Mouse (Mus musculus) embryo, embryonic 9.5 days (tissue): ENCODE measurements around the gene Shisa3.

Experiments
- DNase-seq: peaks from one replicate; pipeline ENCODE4 v3.0.0-alpha.2; 2017; ENCODE audit errors: extremely low spot score

Gene Shisa3

GRCm38 (mm10) chr5:67633138-67633782 is 25.6 kb downstream of the Shisa3 start:
- peak; percentile 29 for DNase-seq

GRCm38 (mm10) chr5:67633831-67634268 is 26.2 kb downstream of the Shisa3 start:
- peak; percentile 62 for DNase-seq

GRCm38 (mm10) chr5:67634339-67634738 is 26.7 kb downstream of the Shisa3 start:
- no peak for DNase-seq

DNA sequence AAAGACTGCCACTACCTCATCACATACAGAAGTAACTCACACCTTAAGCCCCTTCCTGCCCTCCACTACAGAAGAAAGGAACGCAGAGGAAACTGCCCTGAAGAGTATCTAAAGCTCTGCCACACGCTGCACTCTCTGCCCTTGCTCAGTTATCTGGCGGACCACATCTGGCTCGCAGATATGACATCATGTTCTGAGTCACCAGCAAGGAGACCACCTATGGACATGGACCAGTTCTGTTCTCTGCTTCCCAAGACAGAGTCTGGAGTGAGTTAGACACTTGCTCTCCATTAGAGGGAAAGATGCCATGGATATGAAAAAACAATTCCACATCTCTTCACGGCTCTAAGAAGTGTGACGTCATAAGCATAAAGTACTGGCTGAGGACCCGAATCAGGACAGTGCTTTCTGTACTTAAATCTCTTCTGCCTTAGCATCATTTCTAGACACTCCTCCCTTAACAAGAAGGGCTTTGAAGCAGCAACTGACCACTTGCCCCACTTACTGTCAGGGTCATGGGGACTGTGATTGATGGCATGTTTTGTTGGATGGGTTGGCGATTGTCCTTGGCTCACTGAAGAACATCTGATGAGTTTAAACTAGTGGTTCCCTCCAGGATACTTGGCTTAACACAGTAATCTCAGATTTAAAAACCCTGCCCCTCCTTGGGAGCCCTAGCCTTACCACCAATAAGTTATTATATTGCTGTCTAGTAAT is 33.1 kb downstream of the Shisa3 start:
- no peak for DNase-seq

DNA sequence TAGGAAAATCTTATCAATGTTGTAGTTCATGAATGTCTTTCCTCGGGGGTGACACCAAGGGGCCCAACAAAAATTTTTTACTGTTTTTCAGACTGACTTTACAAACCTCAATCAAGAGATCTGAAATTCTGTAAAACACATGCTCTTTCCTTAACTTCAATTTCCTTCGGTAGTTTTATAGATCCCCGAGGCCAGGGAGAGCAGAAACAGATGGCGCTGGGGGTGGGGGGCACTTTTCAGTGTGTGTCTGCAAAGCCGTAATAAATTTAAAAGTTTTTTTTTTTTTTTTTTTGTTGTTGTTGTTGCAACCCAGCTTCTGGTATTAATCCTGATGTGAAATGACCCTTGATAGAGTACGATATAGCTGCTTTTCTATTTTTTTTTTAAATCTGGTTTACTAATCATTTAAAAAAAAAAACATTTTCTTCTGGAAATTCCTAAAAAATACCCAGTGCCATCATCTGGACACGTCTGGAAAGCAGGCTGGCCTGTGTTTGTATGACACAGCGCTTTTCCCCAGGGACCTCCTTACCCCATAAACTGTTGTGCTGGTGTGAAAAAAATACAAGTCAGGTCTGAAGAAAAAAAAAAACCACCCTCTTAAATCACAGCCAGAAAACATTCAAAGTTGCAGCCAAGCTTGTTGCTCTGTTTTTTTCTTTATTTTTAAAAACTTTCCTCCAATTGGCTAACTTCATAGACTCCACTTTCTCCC is 33.9 kb downstream of the Shisa3 start:
- DNase-seq: no peak

- no peak for DNase-seq
These were observed 36.0 kb downstream of the Shisa3 start for GRCm38 (mm10) chr5:67643537-67644255.

- no peak for DNase-seq
These were observed 39.3 kb downstream of the Shisa3 start for GRCm38 (mm10) chr5:67646756-67647529.

DNA sequence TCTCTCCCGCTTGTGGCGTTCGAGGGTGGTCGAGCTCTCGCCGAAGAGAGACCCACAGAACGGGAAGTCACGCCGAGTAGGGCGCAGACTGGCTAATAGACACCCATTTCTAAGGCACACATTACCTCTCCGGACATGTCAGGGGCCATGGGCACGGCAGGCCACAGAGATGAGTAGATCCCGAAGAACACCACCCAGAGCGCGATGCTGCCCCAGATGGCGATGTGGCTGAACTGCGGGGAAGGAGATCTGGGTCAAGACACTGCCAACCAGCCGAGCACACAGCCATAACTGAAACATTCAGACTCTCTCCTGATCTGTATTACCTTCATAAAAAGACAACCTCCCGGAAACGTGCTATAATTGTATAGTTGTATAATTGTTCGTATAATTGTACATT is 39.9 kb downstream of the Shisa3 start:
- no peak for DNase-seq

DNA sequence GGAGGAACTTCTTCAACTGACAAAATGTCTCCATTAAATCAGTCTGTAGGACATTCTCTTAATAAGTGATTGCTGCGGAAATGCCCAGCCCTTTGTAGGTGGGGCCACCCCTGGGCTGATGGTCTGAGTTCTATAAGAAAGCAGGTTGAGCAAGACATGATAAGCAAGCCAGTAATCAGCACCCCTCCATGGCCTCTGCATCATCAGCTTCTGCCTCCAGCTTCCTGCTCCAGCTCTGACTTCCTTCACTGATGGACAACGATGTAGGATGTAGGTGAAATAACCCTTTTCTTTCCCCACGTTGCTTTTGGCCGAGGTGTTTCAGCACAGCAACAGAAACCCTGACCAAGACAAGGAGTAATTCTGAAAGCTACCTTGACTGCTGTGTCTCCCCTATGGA is 41.5 kb downstream of the Shisa3 start:
- DNase-seq: no peak

DNA sequence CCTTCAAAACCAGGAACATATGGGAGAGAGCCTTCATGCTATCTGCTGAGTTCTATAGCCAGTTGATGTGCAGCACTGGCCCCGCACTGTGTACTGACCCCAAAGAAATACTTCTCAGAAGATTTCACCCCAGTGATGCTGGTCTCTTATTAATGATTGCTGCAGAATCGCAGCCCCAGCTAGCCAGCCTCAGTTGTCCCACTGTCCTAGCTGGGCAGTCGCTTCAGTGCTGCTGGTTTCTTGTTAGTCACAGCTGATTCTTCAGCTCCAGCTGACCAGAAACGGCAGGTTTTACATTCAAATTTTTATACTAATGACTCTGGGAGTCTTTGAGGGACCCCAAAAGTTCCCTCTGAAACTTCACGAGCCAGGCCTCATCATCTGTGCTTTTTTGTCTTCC is 42.3 kb downstream of the Shisa3 start:
- DNase-seq: no peak

- DNase-seq: no peak
These were observed 44.8 kb downstream of the Shisa3 start for GRCm38 (mm10) chr5:67652468-67652867.

- no peak for DNase-seq
These were observed 45.9 kb downstream of the Shisa3 start for GRCm38 (mm10) chr5:67653543-67653942.

GRCm38 (mm10) chr5:67654572-67654971 is 46.9 kb downstream of the Shisa3 start:
- no peak for DNase-seq

DNA sequence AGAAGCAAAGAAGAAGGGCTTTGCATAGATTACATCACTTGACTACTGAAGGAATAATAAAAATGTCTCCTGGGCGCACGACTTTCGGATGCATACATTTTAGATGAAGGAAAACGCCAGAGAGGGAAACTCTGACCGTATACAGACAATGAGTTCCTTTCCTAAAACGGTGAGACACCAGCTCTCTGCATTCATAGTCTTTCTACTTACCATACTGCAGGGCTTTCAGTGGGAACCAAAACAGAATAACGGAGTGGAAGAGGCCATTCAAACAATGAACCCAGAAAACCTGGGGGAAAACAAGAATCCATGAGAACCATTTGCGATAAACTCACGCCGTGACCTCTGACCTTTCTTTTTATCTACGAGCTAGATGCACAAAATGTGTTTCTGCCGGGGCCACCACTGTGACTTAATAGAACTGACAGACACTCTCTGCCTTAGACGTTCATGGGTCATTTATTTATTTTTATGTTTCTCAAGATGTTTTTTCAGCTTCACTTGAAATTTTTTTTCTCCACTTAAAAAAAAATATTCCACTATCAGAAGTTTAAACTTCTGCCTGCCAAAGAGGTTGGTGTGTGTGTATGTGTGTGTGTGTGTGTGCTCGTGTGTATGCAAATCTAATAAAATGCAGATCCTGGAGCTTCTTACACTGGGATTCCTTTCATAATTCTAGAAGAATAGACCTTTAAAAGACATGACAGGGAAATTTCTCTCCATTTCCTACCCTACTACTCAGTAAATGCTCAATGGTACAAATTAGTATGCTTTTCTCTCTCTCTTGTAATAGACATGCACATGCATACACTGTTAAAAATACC is 48.2 kb downstream of the Shisa3 start:
- DNase-seq: peak; percentile 42

DNA sequence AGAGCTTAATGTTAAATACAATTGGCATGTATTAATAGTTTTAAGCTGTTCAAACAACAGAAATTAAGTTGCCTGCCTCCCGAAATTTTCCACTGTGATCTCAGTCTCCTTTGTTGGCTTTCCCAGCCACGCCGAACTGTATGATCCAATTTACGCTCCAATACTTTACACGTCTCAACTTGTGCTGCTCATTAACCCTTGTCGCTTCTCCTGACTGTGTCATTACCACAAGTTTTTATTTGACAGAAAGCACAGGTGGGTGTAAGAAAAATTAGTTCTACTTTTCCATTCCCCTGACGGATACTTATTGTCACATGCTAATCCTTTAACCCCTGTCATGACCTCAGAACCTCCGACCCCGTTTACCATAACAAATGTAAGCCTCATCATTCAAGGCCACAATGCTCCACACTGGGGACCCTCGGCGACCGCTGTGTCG is 49.2 kb downstream of the Shisa3 start:
- DNase-seq: peak; percentile 76

GRCm38 (mm10) chr5:67659864-67660263 is 52.2 kb downstream of the Shisa3 start:
- DNase-seq: no peak

DNA sequence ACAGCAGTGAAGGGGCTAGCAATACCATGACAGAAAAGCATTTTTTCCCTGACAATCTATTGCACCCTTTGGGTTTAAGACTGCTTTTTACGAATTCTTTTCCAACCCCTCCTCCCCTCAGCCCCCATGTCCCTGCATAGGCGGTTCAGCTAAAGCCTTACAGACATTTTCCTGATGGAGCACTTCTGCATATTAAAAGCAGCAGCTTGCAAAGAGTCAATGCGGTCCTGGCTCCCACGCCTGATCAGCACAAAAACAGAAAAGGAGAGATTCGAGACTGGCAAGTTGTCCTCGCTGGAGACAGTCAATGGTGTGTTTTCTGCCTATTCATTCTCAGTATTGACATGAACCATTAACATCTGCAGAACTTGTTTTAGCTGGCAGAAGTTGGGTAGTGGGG is 55.0 kb downstream of the Shisa3 start:
- DNase-seq: no peak

DNA sequence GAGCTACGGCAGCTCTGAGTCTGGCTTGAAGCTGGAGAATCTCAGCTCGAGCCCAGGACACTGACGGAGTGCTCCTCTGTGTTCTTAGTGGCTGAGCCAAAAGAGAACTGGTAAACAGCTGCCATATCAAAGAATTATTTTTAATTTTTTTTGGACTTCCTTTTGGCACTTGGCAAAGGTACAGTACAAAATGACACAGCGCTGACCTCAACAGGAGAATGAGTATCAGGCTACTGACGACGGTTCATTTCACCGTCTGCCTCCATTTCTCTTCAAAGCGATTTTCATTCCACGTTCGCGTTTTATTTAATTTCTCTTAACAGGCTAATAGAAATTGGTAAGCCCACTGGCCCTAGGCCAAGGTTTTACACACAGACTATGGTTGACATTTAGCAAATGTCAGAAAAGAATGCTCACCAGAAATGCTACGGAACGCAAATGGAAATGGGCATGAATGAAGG is 61.8 kb downstream of the Shisa3 start:
- no peak for DNase-seq

DNA sequence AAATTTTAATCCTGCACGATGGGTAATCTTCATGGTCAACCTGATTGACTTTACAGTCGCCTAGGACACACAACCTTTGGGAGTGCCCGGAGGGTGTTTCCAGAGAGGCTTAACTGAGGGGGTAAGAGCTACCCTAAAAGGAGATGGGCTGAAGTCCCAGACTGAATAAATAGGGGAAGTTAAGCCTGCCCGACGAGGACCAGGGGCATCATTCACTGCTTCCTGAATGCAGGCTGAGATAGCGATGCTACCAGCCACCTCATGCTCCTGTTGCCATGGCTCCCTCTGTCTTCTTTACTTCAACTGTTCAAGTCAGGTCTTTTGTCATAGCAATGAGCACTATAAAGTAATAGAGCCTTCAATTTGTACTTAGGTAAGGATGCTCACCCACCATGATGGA is 62.5 kb downstream of the Shisa3 start:
- DNase-seq: no peak

DNA sequence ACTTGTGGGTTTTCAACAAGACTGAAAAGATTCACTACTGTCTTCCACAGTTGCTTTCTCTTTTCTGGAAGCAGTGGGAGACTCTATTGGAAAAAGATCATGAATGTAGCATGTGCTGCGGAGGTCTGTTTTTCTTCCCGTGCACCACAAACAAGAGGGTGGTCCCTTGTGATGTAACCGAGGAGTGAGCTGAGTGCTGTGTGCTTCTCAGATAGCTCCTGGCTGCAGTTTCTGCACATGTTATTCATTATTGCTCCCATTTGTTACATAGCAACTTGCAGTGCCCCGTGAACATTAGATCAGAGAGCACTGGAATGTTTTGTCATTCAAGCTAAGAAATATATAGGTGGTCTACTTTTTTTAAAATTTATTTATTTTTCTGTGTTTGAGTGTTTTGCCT is 65.3 kb downstream of the Shisa3 start:
- DNase-seq: no peak
